Mouse (Mus musculus): ENCODE measurements around the gene 4930402F06Rik. TPM values are rescaled to one million over a fixed set of nuclear protein-coding genes. Genes with fewer than 3 reads are reported as not detected.

The 4930402F06Rik gene
- polyA plus RNA-seq, 1 experiment = not detected

- Histone ChIP-seq H3K4me1 (ENCODE audit: control insufficient read depth, insufficient read depth, low read length) (no peaks in the 10 kb centered on the region), H3K27ac (ENCODE audit: insufficient read depth, low read length) (no peak overlapping the region), H3K4me3 (replicated peaks; ENCODE audit: insufficient read depth, low read depth, low read length) (no peak overlapping the region), H3K27me3 (ENCODE audit: control insufficient read depth, insufficient read depth, low read length) (no peaks in the 10 kb centered on the region)
- no peak for DNase-seq
- WGBS = 90% methylated on average over 3 of the region's 3 CpGs
- no peak for TF ChIP-seq CTCF (IDR thresholded peaks at IDR 0.05; ENCODE audit: borderline replicate concordance, insufficient read depth, low read depth, low read length)
- no peak for TF ChIP-seq POLR2A (IDR thresholded peaks at IDR 0.05; ENCODE audit: borderline replicate concordance, insufficient read depth, low read length)
Measured at GRCm38 (mm10) chr2:35412810-35413209, 15.8 kb upstream of the 4930402F06Rik start.

DNA sequence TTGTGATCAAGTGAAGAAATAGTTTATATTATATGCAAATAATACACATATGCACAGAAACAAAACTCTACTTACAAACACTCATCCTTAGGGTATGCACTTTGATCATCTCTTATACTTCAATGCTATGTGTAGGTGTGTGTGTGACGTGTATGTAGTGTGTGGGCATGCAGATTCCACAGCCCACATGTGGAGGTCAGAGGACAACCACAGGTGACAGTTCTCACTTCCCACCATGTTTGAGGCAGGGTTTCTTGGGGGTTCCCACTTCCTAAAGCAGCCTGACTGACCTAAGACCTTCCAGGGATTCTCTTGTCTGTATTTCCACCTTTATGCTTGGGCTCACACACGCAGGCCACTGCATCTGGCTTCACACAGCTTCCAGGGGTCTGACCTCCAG is 15.3 kb upstream of the 4930402F06Rik start:
- no peaks in the 10 kb centered on the region for H3K4me1 ChIP-seq (ENCODE audit: control insufficient read depth, insufficient read depth, low read length)
- no peak for TF ChIP-seq POLR2A (IDR thresholded peaks at IDR 0.05; ENCODE audit: borderline replicate concordance, insufficient read depth, low read length)
- no peak for TF ChIP-seq CTCF (IDR thresholded peaks at IDR 0.05; ENCODE audit: borderline replicate concordance, insufficient read depth, low read depth, low read length)
- H3K4me3 ChIP-seq (replicated peaks; ENCODE audit: insufficient read depth, low read depth, low read length) = no peak overlapping the region
- H3K27ac ChIP-seq (ENCODE audit: insufficient read depth, low read length) = no peak overlapping the region
- 80% methylated on average over 2 of the region's 2 CpGs for WGBS
- DNase-seq = no peak
- H3K27me3 ChIP-seq (ENCODE audit: control insufficient read depth, insufficient read depth, low read length) = no peaks in the 10 kb centered on the region

DNA sequence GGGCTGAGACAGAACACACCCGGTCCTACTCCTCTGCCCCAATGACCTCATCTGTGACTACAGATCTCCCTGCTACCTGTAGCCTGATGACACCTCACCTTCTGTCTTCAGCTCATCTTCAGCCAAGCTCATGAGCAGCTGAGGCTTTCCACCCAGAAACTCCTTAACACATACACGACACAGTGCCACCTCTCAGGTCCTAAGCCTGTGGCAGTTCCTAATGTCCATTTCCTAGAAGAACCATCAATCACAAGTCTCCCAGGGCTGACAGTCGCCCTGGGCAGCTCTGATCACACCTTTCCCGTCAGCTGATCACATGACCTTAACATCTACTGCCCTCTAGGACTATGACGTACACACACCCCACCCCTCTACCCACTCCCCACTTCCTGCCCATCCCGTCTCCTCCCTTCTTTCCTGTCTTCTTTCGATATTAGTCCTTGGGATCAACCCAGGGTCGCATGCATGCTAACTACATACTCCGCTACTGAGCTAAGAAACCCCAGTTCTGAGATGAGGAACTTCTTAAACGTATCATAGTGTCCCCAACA is 14.7 kb upstream of the 4930402F06Rik start:
- Histone ChIP-seq H3K27me3 (ENCODE audit: control insufficient read depth, insufficient read depth, low read length) (no peaks in the 10 kb centered on the region), H3K4me3 (replicated peaks; ENCODE audit: insufficient read depth, low read depth, low read length) (no peak overlapping the region), H3K27ac (ENCODE audit: insufficient read depth, low read length) (no peak overlapping the region), H3K4me1 (ENCODE audit: control insufficient read depth, insufficient read depth, low read length) (no peaks in the 10 kb centered on the region)
- no peak for DNase-seq
- WGBS = 86% methylated on average over 10 of the region's 10 CpGs
- TF ChIP-seq POLR2A (IDR thresholded peaks at IDR 0.05; ENCODE audit: borderline replicate concordance, insufficient read depth, low read length) (no peak), CTCF (IDR thresholded peaks at IDR 0.05; ENCODE audit: borderline replicate concordance, insufficient read depth, low read depth, low read length) (no peak)

- no peak for DNase-seq
- no peaks in the 10 kb centered on the region for H3K4me1 ChIP-seq (ENCODE audit: control insufficient read depth, insufficient read depth, low read length)
- TF ChIP-seq CTCF (IDR thresholded peaks at IDR 0.05; ENCODE audit: borderline replicate concordance, insufficient read depth, low read depth, low read length) (no peak), POLR2A (IDR thresholded peaks at IDR 0.05; ENCODE audit: borderline replicate concordance, insufficient read depth, low read length) (no peak)
- no peak overlapping the region for H3K4me3 ChIP-seq (replicated peaks; ENCODE audit: insufficient read depth, low read depth, low read length)
- WGBS = 89% methylated on average over 6 of the region's 6 CpGs
- no peaks in the 10 kb centered on the region for H3K27me3 ChIP-seq (ENCODE audit: control insufficient read depth, insufficient read depth, low read length)
- H3K27ac ChIP-seq (ENCODE audit: insufficient read depth, low read length) = no peak overlapping the region
Measured at GRCm38 (mm10) chr2:35409466-35409865, 12.5 kb upstream of the 4930402F06Rik start.

DNA sequence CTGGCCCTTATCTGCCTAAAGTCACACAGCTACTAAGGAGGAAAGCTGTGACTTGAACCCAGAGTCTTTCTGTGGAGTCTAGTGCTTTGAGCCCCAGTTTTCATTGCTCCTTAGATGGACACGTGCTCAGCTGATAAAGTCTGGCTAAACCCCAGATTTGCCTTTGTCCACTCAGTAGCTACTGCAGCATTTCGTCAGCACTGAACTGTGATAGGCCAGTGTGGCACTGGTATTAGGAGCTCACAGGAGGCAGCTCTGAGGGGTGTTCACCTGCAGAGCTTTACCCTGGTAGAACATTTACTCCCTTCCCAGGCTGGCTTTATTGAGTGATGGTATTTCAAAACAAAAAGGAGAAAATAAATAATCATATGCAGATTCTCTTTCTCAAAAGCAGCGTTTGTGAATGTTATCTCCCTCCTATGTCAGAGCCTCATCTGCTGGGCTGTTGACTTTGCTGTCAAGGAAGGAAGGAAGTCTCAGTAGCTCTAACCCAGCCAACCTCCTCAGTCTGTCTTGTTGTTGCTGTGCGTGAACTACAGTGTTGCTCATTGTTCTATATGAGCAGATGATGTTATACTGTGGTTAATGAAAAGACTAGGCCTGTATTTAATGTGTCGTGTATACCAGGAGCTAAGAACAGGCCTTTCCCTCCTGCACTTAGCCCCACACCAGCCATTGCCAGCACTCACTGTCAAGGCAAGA is 11.6 kb upstream of the 4930402F06Rik start:
- no peaks in the 10 kb centered on the region for H3K27me3 ChIP-seq (ENCODE audit: control insufficient read depth, insufficient read depth, low read length)
- H3K4me3 ChIP-seq (replicated peaks; ENCODE audit: insufficient read depth, low read depth, low read length) = no peak overlapping the region
- WGBS = 69% methylated on average over 5 of the region's 5 CpGs
- DNase-seq = no peak
- no peak overlapping the region for H3K27ac ChIP-seq (ENCODE audit: insufficient read depth, low read length)
- no peaks in the 10 kb centered on the region for H3K4me1 ChIP-seq (ENCODE audit: control insufficient read depth, insufficient read depth, low read length)
- no peak for TF ChIP-seq POLR2A (IDR thresholded peaks at IDR 0.05; ENCODE audit: borderline replicate concordance, insufficient read depth, low read length)
- no peak for TF ChIP-seq CTCF (IDR thresholded peaks at IDR 0.05; ENCODE audit: borderline replicate concordance, insufficient read depth, low read depth, low read length)

DNA sequence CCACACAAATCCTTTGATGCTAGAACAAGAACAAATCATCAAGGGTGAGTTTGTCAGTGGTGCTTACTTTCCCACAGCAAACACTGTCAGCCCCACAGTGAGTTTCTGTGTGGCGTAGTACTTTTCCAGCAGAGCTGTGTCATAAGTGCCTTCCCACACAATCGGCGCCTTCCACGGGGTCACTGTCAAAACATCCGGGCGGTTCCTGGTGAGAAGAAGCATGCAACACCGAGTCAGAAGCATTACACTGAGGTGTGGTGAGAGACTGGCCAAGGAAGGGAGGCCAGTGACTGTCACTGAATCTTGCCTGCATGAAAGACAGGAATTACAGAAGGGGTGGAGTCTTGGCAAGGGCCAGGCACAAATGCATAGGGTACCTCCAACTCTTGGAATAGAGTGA is 10.9 kb upstream of the 4930402F06Rik start:
- DNase-seq = no peak
- no peaks in the 10 kb centered on the region for H3K4me1 ChIP-seq (ENCODE audit: control insufficient read depth, insufficient read depth, low read length)
- TF ChIP-seq POLR2A (IDR thresholded peaks at IDR 0.05; ENCODE audit: borderline replicate concordance, insufficient read depth, low read length) (no peak), CTCF (IDR thresholded peaks at IDR 0.05; ENCODE audit: borderline replicate concordance, insufficient read depth, low read depth, low read length) (no peak)
- no peak overlapping the region for H3K4me3 ChIP-seq (replicated peaks; ENCODE audit: insufficient read depth, low read depth, low read length)
- H3K27me3 ChIP-seq (ENCODE audit: control insufficient read depth, insufficient read depth, low read length) = no peaks in the 10 kb centered on the region; the same call in 1 of the 2 replicates
- no peak overlapping the region for H3K27ac ChIP-seq (ENCODE audit: insufficient read depth, low read length)
- WGBS = 72% methylated on average over 7 of the region's 7 CpGs

DNA sequence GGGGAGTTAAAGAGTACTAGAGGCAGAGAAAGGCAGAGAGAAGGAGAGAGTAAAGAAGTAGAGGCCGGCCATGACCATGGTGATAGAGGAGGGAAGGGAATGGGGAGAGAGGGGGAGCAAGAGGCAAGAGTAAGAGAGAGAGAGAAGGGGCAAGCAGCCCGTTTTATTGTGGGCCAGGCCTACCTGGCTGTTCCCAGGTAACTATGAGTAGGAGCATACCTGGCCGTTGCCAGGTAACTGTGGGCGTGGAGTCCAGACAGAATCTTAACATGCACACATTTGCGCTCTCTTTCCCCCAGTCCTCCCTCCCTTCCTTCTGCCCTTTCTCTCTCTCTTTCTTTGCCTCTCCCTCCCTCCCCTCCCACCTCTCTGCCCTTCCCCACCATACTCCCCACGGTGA is 10.3 kb upstream of the 4930402F06Rik start:
- Histone ChIP-seq H3K27me3 (ENCODE audit: control insufficient read depth, insufficient read depth, low read length) (no peaks in the 10 kb centered on the region; the same call in 1 of the 2 replicates), H3K27ac (ENCODE audit: insufficient read depth, low read length) (no peak overlapping the region), H3K4me1 (ENCODE audit: control insufficient read depth, insufficient read depth, low read length) (no peaks in the 10 kb centered on the region), H3K4me3 (replicated peaks; ENCODE audit: insufficient read depth, low read depth, low read length) (no peak overlapping the region)
- 82% methylated on average over 6 of the region's 6 CpGs for WGBS
- no peak for DNase-seq
- no peak for TF ChIP-seq POLR2A (IDR thresholded peaks at IDR 0.05; ENCODE audit: borderline replicate concordance, insufficient read depth, low read length)
- no peak for TF ChIP-seq CTCF (IDR thresholded peaks at IDR 0.05; ENCODE audit: borderline replicate concordance, insufficient read depth, low read depth, low read length)

DNA sequence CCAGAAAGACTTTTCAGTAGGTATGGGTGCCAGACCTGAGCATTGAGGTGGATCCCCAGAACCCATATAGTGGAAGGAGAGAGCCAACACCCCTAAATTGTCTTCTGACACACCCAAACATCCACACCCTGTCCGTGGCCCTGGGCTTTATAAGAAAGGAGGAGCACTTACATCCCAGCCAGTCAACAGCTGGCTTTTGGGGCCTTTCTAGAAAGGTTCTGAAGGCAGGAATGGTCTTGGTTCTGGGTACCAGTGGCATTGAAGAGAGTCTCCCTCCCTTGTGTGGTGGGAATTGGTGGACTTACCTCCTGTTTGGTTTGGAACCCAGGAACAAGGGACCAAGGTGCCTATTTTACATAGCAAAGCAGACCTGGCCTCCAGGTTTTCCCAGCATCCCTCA is 9.6 kb upstream of the 4930402F06Rik start:
- DNase-seq = no peak

More for the DNA sequence above, 9.6 kb upstream of the 4930402F06Rik start:
- H3K4me3 ChIP-seq (replicated peaks; ENCODE audit: insufficient read depth, low read depth, low read length) = no peak overlapping the region
- H3K4me1 ChIP-seq (ENCODE audit: control insufficient read depth, insufficient read depth, low read length) = no peaks in the 10 kb centered on the region
- H3K27me3 ChIP-seq (ENCODE audit: control insufficient read depth, insufficient read depth, low read length) = no peaks in the 10 kb centered on the region; the same call in 1 of the 2 replicates
- TF ChIP-seq CTCF (IDR thresholded peaks at IDR 0.05; ENCODE audit: borderline replicate concordance, insufficient read depth, low read depth, low read length) (no peak), POLR2A (IDR thresholded peaks at IDR 0.05; ENCODE audit: borderline replicate concordance, insufficient read depth, low read length) (no peak)
- H3K27ac ChIP-seq (ENCODE audit: insufficient read depth, low read length) = no peak overlapping the region
- 60% methylated on average over 1 of the region's 1 CpGs for WGBS

Data from cerebellum, adult 2 months (tissue).